Mouse (Mus musculus) skeletal muscle tissue, adult 2 months (tissue): ENCODE data around the gene Letmd1.
"Not testable (repeated sequence)": the region's sequence is repeated elsewhere in the genome, so short reads cannot be mapped to it uniquely, and the experiment has no call there.

Experiments
- DNase-seq: peaks from one replicate; pipeline ENCODE4 v3.0.0-alpha.2; 2012; ENCODE audit warnings: low read depth, low spot score

Letmd1 gene

DNA sequence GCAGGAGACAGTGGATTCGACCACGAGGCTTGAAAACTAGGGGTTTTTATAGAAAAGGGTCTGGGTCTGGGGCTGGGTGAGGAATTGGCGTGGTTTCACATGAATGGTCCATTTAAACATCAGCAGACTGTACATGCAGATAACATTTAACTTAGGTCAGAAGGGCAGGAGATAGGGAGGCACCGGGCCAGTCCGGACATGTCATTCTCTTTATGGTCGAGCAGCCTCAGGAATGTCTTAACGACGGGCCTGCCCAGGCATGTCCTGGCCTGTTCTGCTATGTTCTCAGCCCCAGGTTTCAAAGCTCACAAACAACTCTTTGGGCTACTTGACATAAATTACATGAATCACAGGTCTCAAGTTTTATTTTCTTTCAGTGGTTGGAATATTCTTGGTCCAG, 30.7 kb downstream of the Letmd1 start:
- not testable (repeated sequence) for DNase-seq

DNA sequence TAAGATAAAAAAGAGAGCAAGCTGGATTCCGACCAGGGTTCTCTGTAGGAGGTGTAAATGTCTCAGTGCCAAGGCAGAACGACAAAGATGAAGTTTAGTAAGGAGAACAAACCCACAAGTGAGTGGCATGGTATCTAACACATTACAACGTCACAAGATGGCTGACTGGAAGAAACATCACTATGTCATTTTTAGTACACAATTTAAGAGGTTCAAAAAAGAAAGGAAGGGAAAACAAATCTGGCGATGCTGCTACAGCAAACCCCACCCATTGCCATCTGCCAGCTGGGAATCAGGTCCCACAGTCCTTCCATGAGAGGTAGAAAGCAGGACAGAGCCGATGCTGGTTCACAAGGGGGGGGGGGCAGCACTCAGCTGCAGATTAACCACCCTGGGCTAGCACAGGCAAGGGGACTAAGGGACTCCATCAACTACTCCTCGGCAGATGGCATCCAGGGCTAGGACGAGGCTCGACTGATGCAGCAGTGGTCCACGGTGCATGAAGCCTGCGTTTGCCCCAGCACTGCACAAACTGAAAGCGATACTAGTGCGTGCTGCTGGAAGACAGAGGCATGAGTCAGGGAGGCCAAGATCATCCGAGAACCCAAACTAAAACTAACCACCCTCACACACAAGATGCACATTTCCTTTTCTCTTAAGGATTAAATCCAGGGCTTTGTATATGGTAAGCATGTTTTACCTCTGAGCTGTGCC, 39.8 kb downstream of the Letmd1 start:
- no peak for DNase-seq

DNA sequence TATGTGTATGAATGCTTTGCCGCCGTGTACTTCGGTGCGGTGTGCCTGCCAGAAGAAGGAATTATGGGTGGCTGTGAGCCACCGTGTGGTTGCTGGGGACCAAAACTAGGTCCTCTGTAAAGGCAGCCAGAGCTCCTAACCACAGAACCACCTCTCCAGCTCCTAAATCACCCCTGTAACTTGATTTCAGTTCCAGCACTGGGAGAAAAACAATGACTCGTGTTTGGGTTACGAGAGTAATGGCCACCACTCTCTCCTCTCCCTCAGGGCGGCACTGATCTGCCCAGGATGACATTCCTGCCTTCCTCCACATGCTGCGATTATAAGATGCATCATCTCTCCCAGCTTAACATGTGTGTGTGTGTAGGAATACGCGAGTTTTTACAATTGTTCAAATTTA, 41.2 kb downstream of the Letmd1 start:
- DNase-seq, result no peak

DNA sequence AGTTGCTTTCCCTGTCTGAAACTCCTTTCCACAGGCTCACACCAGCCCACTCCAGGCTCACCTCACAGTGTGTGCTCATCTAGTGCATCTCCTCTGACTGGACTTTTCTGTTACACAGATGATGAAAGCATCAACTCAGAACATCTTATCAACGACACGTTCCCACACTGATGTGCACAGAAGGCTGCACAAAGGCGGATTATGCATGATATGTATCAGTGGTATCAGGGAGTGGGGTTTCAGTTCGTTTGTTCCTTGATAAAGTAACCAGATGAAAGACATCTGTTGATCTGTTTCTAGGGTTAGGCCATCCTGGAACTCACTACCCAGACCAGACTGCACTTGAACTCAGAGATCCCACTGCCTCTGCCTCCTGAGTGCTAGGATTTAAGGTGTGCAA, 44.6 kb downstream of the Letmd1 start:
- no peak for DNase-seq

DNA sequence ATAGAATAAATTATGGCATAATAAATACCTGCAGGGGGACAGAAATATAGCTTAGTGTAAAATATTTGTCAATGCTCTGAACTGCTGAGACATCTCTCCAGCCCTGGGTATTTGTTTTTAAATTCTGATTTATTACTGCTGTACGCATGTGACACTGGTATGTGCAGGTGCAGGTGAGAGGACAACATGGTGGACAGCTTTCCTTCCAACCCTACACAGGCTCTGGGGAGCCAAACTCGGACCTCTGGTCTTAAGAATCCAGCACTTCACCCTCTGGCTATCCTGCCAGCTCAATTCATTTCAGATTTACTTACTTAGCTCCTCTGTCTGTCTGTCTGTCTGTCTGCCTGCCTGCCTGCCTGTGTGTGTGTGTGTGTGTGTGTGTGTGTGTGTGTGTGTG, 46.3 kb downstream of the Letmd1 start:
- no peak for DNase-seq

DNA sequence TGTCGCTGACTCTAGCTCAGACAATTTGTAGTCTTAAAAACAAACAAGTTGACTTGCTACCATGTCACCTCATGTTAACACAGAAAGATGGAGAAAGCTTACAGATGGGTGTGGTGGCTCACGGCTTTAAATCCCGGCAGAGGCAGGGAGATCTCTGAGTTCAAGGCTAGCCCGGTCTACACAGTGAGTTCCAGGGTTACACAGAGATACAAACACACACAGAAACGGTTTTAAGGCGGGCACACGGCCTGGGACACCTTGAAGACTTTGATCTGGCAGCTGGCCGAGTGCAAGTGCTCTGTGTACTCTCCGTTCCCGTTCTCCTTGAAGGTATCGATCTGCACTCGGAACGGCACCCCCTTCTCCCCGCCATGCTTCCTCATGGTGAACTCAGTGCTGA, 51.5 kb downstream of the Letmd1 start:
- no peak for DNase-seq

DNA sequence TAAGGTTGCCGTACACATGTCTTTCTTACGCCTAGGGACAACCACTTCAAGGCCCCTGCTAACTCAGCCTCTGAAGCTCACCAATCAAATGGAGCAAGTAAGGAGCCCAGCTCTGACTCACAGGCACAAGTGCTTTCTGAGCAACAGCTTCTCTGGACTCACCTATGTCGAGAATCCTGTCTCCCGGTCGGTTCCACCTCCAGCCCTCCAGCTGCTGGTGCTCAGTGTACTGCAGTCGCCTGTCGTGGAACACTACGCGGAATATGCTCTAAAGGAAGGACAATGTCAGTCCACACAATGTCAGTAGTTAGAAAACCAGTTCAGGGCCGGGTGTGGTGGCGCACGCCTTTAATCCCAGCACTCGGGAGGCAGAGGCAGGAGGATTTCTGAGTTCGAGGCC, 56.6 kb downstream of the Letmd1 start:
- DNase-seq, result no peak

DNA sequence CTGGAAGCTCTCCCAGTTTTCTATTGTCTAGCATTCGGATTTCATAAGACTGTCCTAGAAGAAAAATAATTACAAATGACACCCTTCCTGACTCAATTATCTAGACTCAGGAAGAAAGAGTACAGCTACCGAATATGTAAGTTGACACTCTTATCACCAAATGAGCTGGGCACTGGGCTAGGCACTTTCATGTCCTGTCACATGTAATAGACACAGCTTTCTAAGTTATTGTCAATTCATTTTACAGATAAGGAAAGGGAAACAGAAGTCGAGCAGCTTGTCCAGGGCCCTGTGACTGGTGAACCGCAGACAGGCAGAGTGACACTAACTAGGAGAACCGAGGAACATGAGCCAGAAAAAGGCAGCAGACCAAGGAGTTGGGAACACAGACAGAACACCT, 59.1 kb downstream of the Letmd1 start:
- no peak for DNase-seq
